Mouse (Mus musculus): Measurements from ENCODE around the gene Tmem14c. TPM values are rescaled to one million over a fixed set of nuclear protein-coding genes. Genes with fewer than 3 reads are reported as not detected.
"Not testable (repeated sequence)": the region's sequence is repeated elsewhere in the genome, so short reads cannot be mapped to it uniquely, and the experiment has no call there.

Gene Tmem14c
- polyA plus RNA-seq, 1 experiment from 2014 or later: 257 TPM

GRCm38 (mm10) chr13:40972976-40973375, 43.1 kb upstream of the Tmem14c start:
- H3K27me3 ChIP-seq (ENCODE audit: insufficient read depth, low read length): no peaks in the 10 kb centered on the region
- H3K4me3 ChIP-seq (replicated peaks; ENCODE audit: low read depth, low read length): no peak overlapping the region
- H3K4me2 ChIP-seq (ENCODE audit: low read length): no peak overlapping the region
- no peaks in the 10 kb centered on the region for H3K4me1 ChIP-seq (replicated peaks; ENCODE audit: insufficient read depth, low read length)
- no peak for TF ChIP-seq CTCF (IDR thresholded peaks at IDR 0.05; ENCODE audit: low read depth)
- 78% methylated on average over 5 of the region's 5 CpGs for WGBS
- no peaks in the 10 kb centered on the region for H3K9me3 ChIP-seq (replicated peaks; ENCODE audit: low read length)
- H3K9ac ChIP-seq (ENCODE audit: low read depth, low read length): no peak overlapping the region
- DNase-seq (ENCODE audit: low spot score) (no peak), ATAC-seq (replicated peaks; ENCODE audit: low FRiP score, low read depth) (no peak)
- H3K27ac ChIP-seq: no peak overlapping the region
- no peaks in the 10 kb centered on the region for H3K36me3 ChIP-seq (ENCODE audit: insufficient read depth, low read length)

- peak; percentile 73 for DNase-seq (ENCODE audit: low spot score)
- WGBS: 25% methylated on average over 7 of the region's 7 CpGs
These were observed 38.5 kb upstream of the Tmem14c start for GRCm38 (mm10) chr13:40977609-40978008.

GRCm38 (mm10) chr13:40978652-40979051, 37.4 kb upstream of the Tmem14c start:
- Histone ChIP-seq H3K9ac (ENCODE audit: low read depth, low read length) (no peak overlapping the region), H3K9me3 (replicated peaks; ENCODE audit: low read length) (no peaks in the 10 kb centered on the region), H3K27me3 (ENCODE audit: insufficient read depth, low read length) (no peaks in the 10 kb centered on the region), H3K36me3 (ENCODE audit: insufficient read depth, low read length) (no peaks in the 10 kb centered on the region), H3K4me1 (replicated peaks; ENCODE audit: insufficient read depth, low read length) (no peaks in the 10 kb centered on the region), H3K27ac (peak overlapping the region; percentile 34; the same call in 1 of the 2 replicates), H3K4me3 (replicated peaks; ENCODE audit: low read depth, low read length) (no peak overlapping the region), H3K4me2 (ENCODE audit: low read length) (no peak overlapping the region)
- DNase-seq (ENCODE audit: low spot score) (peak; percentile 18), ATAC-seq (replicated peaks; ENCODE audit: low FRiP score, low read depth) (no peak)
- no peak for TF ChIP-seq CTCF (IDR thresholded peaks at IDR 0.05; ENCODE audit: low read depth)
- WGBS: 64% methylated on average over 4 of the region's 4 CpGs

More at GRCm38 (mm10) chr13:40977609-40978008, 38.5 kb upstream of the Tmem14c start:
- 0 out of 2 replicates have a peak, but pooled peaks have one; percentile 49 for ATAC-seq (replicated peaks; ENCODE audit: low FRiP score, low read depth)
- no peaks in the 10 kb centered on the region for H3K27me3 ChIP-seq (ENCODE audit: insufficient read depth, low read length)
- no peaks in the 10 kb centered on the region for H3K4me1 ChIP-seq (replicated peaks; ENCODE audit: insufficient read depth, low read length)
- no peaks in the 10 kb centered on the region for H3K9me3 ChIP-seq (replicated peaks; ENCODE audit: low read length)
- no peak overlapping the region for H3K27ac ChIP-seq
- H3K36me3 ChIP-seq (ENCODE audit: insufficient read depth, low read length): no peaks in the 10 kb centered on the region
- peak; percentile 81 for TF ChIP-seq CTCF (IDR thresholded peaks at IDR 0.05; ENCODE audit: low read depth)
- H3K4me2 ChIP-seq (ENCODE audit: low read length): no peak overlapping the region
- H3K9ac ChIP-seq (ENCODE audit: low read depth, low read length): no peak overlapping the region
- no peak overlapping the region for H3K4me3 ChIP-seq (replicated peaks; ENCODE audit: low read depth, low read length)

GRCm38 (mm10) chr13:40979321-40979720, 36.8 kb upstream of the Tmem14c start:
- Histone ChIP-seq H3K27ac (peak overlapping the region; percentile 34; the same call in 1 of the 2 replicates), H3K36me3 (ENCODE audit: insufficient read depth, low read length) (no peaks in the 10 kb centered on the region), H3K4me2 (ENCODE audit: low read length) (no peak overlapping the region), H3K4me1 (replicated peaks; ENCODE audit: insufficient read depth, low read length) (no peaks in the 10 kb centered on the region), H3K9me3 (replicated peaks; ENCODE audit: low read length) (no peaks in the 10 kb centered on the region), H3K9ac (ENCODE audit: low read depth, low read length) (no peak overlapping the region), H3K27me3 (ENCODE audit: insufficient read depth, low read length) (no peaks in the 10 kb centered on the region), H3K4me3 (replicated peaks; ENCODE audit: low read depth, low read length) (no peak overlapping the region)
- DNase-seq (ENCODE audit: low spot score) (peak; percentile 49), ATAC-seq (replicated peaks; ENCODE audit: low FRiP score, low read depth) (no peak)
- 33% methylated on average over 2 of the region's 2 CpGs for WGBS
- peak; percentile 69 for TF ChIP-seq CTCF (IDR thresholded peaks at IDR 0.05; ENCODE audit: low read depth)

- no peak for TF ChIP-seq CTCF (IDR thresholded peaks at IDR 0.05; ENCODE audit: low read depth)
- Histone ChIP-seq H3K27ac (no peak overlapping the region), H3K36me3 (ENCODE audit: insufficient read depth, low read length) (no peaks in the 10 kb centered on the region), H3K9ac (ENCODE audit: low read depth, low read length) (no peak overlapping the region), H3K4me2 (ENCODE audit: low read length) (no peak overlapping the region), H3K9me3 (replicated peaks; ENCODE audit: low read length) (no peaks in the 10 kb centered on the region), H3K4me1 (replicated peaks; ENCODE audit: insufficient read depth, low read length) (no peaks in the 10 kb centered on the region), H3K27me3 (ENCODE audit: insufficient read depth, low read length) (no peaks in the 10 kb centered on the region), H3K4me3 (replicated peaks; ENCODE audit: low read depth, low read length) (no peak overlapping the region)
- 91% methylated on average over 1 of the region's 1 CpGs for WGBS
- DNase-seq (ENCODE audit: low spot score) (no peak), ATAC-seq (replicated peaks; ENCODE audit: low FRiP score, low read depth) (no peak)
These were observed 33.3 kb upstream of the Tmem14c start for GRCm38 (mm10) chr13:40982759-40983158.

GRCm38 (mm10) chr13:40986081-40986480, 30.0 kb upstream of the Tmem14c start:
- DNase-seq (ENCODE audit: low spot score) (no peak), ATAC-seq (replicated peaks; ENCODE audit: low FRiP score, low read depth) (no peak)
- Histone ChIP-seq H3K36me3 (ENCODE audit: insufficient read depth, low read length) (no peaks in the 10 kb centered on the region), H3K27me3 (ENCODE audit: insufficient read depth, low read length) (no peaks in the 10 kb centered on the region), H3K9me3 (replicated peaks; ENCODE audit: low read length) (no peaks in the 10 kb centered on the region), H3K4me2 (ENCODE audit: low read length) (no peak overlapping the region), H3K27ac (no peak overlapping the region), H3K4me3 (replicated peaks; ENCODE audit: low read depth, low read length) (no peak overlapping the region), H3K9ac (ENCODE audit: low read depth, low read length) (no peak overlapping the region), H3K4me1 (replicated peaks; ENCODE audit: insufficient read depth, low read length) (no peaks in the 10 kb centered on the region)
- no peak for TF ChIP-seq CTCF (IDR thresholded peaks at IDR 0.05; ENCODE audit: low read depth)
- 94% methylated on average over 5 of the region's 5 CpGs for WGBS

GRCm38 (mm10) chr13:40987608-40988303, 28.3 kb upstream of the Tmem14c start:
- not testable (repeated sequence) for H3K4me1 ChIP-seq (replicated peaks; ENCODE audit: insufficient read depth, low read length); ATAC-seq (replicated peaks; ENCODE audit: low FRiP score, low read depth); H3K9me3 ChIP-seq (replicated peaks; ENCODE audit: low read length); H3K27me3 ChIP-seq (ENCODE audit: insufficient read depth, low read length); H3K4me3 ChIP-seq (replicated peaks; ENCODE audit: low read depth, low read length); H3K36me3 ChIP-seq (ENCODE audit: insufficient read depth, low read length); H3K27ac ChIP-seq; H3K9ac ChIP-seq (ENCODE audit: low read depth, low read length); DNase-seq (ENCODE audit: low spot score); H3K4me2 ChIP-seq (ENCODE audit: low read length)
- WGBS: 66% methylated on average over 4 of the region's 4 CpGs

Measured in kidney, postnatal 0 days (tissue).